Mouse (Mus musculus): ENCODE data around the gene Hoxb6.

- no peak for TF ChIP-seq CTCF (conservative IDR thresholded peaks at IDR 0.05; ENCODE audit: insufficient read depth, insufficient read length, low read depth, low read length)
- TF ChIP-seq POLR2A (IDR thresholded peaks at IDR 0.05; ENCODE audit: low read depth, low read length) = no peak
These were observed 36.3 kb downstream of the Hoxb6 start for GRCm38 (mm10) chr11:96328605-96329004.

Measured in kidney, adult 2 months (tissue).